Mouse (Mus musculus) testis, adult 10 weeks (tissue): ENCODE results near the gene Itpkb. TPM values are rescaled to one million over a fixed set of nuclear protein-coding genes. Genes with fewer than 3 reads are reported as not detected.

ENCODE experiments used
- polyA plus RNA-seq: library from polyadenylated mRNA; stranded (reverse); fragments of 350-450 nt; fragmentation: Illumina TruSeq; extraction: RNeasy Lipid Tissue Mini Kit (QIAGEN cat#74804); gene quantifications from one replicate; pipeline ENCODE4 v1.2.3, GENCODE M21; 2014; ENCODE audit warnings: low read depth, low replicate concordance

Gene Itpkb
- 8.1 TPM for polyA plus RNA-seq

DNA sequence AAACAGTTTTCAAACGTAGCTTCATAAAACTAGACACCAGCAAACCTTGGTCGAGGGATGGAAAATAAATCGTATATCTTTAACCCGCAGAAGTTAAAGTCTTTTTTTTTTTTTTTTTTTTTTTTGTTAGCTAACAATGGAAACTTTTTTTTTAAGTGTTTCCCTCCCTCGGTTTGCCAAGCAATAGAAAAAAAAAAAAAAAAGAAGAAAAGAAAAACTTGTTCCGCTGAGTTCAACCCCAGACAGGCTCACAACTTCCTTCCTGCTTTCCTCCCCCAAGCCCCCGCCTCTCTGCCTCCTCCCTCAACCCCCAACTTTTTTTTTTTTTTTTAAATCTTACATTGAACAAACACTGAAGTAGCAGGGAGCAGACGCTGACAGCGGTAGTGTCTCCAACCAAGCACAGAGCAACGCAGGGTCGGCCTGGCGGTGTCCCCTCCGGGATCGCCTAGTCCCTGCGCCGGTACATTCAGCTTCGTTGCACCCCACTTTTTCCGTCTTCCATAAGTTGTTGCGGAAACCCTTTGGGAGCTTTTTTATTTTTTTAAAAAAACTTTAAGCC lies at the start of gene Itpkb:
TSS of gene Itpkb (plus strand) at position 341 of the 562 bp plus-strand sequence.

Other genes starting within 250 kb of the Itpkb start
- 1.6 TPM for gene Coq8a, start 130.9 kb upstream of the Itpkb start, polyA plus RNA-seq
- gene Psen2, start 67.0 kb upstream of the Itpkb start, polyA plus RNA-seq, result 1.4 TPM
- 0.15 TPM for gene Stum, start 153.0 kb downstream of the Itpkb start, polyA plus RNA-seq
- gene Parp1, start 238.4 kb downstream of the Itpkb start, polyA plus RNA-seq, result 24.0 TPM